Mouse (Mus musculus): ENCODE results near the gene Hist1h2bf.
"Not testable (repeated sequence)": the region's sequence is repeated elsewhere in the genome, so short reads cannot be mapped to it uniquely, and the experiment has no call there.

Gene Hist1h2bf

GRCm38 (mm10) chr13:23573898-23574524 lies at the start of gene Hist1h2bf, which contains the start of gene Hist1h2ad:
Gene Hist1h2bf (minus strand): TSS chr13:23574196.
Gene Hist1h2ad (plus strand): TSS chr13:23574381.
- peak; percentile 95 for DNase-seq (ENCODE audit: low read depth)

GRCm38 (mm10) chr13:23622861-23623450 lies 49.0 kb upstream of the Hist1h2bf start:
- peak; percentile 24 for DNase-seq (ENCODE audit: low read depth)

GRCm38 (mm10) chr13:23622175-23622671 lies 48.2 kb upstream of the Hist1h2bf start, which contains the start of gene Hist1h1e:
Gene Hist1h1e (minus strand): TSS chr13:23622558.
- DNase-seq (ENCODE audit: low read depth) = peak; percentile 74

GRCm38 (mm10) chr13:23621532-23622174 lies 47.7 kb upstream of the Hist1h2bf start:
- peak; percentile 69 for DNase-seq (ENCODE audit: low read depth)

GRCm38 (mm10) chr13:23620733-23621531 lies 46.9 kb upstream of the Hist1h2bf start, which contains the start of gene Hist1h2be:
Gene Hist1h2be (minus strand): TSS chr13:23621124.
- DNase-seq (ENCODE audit: low read depth) = peak; percentile 75

GRCm38 (mm10) chr13:23620056-23620732 lies 46.2 kb upstream of the Hist1h2bf start:
- DNase-seq (ENCODE audit: low read depth) = no peak

- DNase-seq (ENCODE audit: low read depth) = no peak
Observed at GRCm38 (mm10) chr13:23611638-23612037, 37.6 kb upstream of the Hist1h2bf start.

GRCm38 (mm10) chr13:23610393-23610792 lies 36.4 kb upstream of the Hist1h2bf start:
- no peak for DNase-seq (ENCODE audit: low read depth)

GRCm38 (mm10) chr13:23609844-23610243 lies 35.8 kb upstream of the Hist1h2bf start:
- DNase-seq (ENCODE audit: low read depth) = no peak

GRCm38 (mm10) chr13:23609209-23609608 lies 35.2 kb upstream of the Hist1h2bf start:
- no peak for DNase-seq (ENCODE audit: low read depth)

GRCm38 (mm10) chr13:23605052-23605451 lies 31.1 kb upstream of the Hist1h2bf start:
- DNase-seq (ENCODE audit: low read depth) = no peak

GRCm38 (mm10) chr13:23604452-23604851 lies 30.5 kb upstream of the Hist1h2bf start:
- DNase-seq (ENCODE audit: low read depth) = no peak

- no peak for DNase-seq (ENCODE audit: low read depth)
Observed at GRCm38 (mm10) chr13:23603182-23603699, 29.2 kb upstream of the Hist1h2bf start.

- peak; percentile 43 for DNase-seq (ENCODE audit: low read depth)
Observed at GRCm38 (mm10) chr13:23597957-23598356, 24.0 kb upstream of the Hist1h2bf start.

GRCm38 (mm10) chr13:23595622-23596372 lies 21.8 kb upstream of the Hist1h2bf start:
- no peak for DNase-seq (ENCODE audit: low read depth)

GRCm38 (mm10) chr13:23595185-23595584 lies 21.2 kb upstream of the Hist1h2bf start:
- no peak for DNase-seq (ENCODE audit: low read depth)

GRCm38 (mm10) chr13:23593051-23593770 lies 19.2 kb upstream of the Hist1h2bf start:
- no peak for DNase-seq (ENCODE audit: low read depth)

GRCm38 (mm10) chr13:23592614-23593013 lies 18.6 kb upstream of the Hist1h2bf start:
- no peak for DNase-seq (ENCODE audit: low read depth)

- not testable (repeated sequence) for DNase-seq (ENCODE audit: low read depth)
Observed at GRCm38 (mm10) chr13:23591886-23592285, 17.9 kb upstream of the Hist1h2bf start.

GRCm38 (mm10) chr13:23591206-23591605 lies 17.2 kb upstream of the Hist1h2bf start:
- no peak for DNase-seq (ENCODE audit: low read depth)
